Mouse (Mus musculus) fat pad, adult 2 months (tissue): ENCODE results near the gene G6pc2.

Experiments
- DNase-seq: peaks from one replicate; pipeline ENCODE4 v3.0.0-alpha.2; 2011; ENCODE audit warnings: low read depth, low spot score; ENCODE audit errors: extremely low read depth

Gene G6pc2

DNA sequence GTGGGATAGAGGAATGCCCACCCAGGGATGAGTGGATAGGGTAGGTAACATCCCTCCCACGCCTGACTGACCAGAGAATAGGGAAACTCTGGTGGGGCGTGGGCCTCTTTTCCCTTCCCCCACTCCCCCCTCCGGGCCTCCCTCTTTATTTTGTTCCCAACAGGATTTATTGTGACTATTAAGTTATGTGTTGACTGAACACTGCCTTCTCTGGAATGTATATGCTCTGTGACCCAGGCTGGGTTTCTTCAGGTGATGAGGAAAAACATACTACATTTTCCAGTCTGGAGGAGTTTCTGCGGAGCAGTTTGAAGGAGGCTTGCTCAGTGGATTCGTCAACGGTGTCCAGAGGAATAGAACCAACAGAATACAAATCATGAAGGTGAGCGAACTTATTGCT lies at the start of gene G6pc2:
TSS of gene G6pc2 (plus strand) at position 301 of the 400 bp plus-strand sequence.
- no peak for DNase-seq

DNA sequence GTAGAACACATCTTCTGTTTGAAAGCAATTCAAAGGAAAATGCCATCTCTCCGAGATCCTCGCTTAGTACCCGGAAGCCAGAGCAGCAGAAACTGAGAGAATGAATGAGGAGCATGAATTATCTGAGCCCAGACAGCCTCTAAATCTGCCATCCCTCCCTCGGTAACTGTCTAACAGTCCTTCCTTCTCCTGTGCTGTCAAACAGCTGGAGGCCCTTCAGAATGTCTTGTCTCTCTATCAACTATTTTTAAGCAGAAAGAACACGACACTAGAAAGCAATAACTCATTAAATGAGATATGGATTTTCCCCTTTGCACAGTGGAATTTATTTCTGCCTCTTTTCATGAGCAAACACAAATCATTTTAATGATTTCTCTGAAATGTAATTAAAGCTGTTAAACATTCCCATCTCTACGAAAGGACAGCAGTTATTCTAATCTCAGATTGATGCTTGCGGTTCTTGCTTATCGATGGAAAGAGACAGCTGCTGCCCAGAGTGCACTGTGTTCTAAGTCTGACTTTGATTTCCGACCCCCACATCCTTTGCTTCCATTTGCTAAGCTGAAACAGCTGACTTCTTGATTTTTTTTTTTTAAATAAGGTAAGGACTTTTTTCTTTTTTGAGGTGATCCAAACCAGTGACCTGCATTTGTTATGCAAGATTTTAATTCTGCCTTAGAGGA lies 40.3 kb upstream of the G6pc2 start:
- DNase-seq = no peak

DNA sequence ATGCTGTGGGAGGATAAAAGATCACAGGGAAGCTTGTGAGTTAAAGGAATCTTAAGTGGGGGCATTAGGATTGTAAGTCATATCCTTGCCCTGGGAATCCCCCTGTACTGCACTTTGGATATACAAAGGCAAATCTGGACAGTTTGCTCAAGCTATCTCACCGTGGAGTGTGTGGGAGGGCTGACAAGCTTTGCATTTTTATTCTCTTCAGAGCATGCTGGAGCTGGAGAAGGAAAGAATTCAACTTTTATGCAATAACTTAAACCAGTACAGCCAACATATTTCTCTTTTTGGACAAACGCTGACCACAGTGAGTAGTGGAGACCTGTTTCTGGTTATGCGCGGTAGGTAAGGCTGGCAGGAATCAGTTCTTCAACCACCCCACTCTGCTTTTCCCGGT lies 35.6 kb upstream of the G6pc2 start:
- no peak for DNase-seq

DNA sequence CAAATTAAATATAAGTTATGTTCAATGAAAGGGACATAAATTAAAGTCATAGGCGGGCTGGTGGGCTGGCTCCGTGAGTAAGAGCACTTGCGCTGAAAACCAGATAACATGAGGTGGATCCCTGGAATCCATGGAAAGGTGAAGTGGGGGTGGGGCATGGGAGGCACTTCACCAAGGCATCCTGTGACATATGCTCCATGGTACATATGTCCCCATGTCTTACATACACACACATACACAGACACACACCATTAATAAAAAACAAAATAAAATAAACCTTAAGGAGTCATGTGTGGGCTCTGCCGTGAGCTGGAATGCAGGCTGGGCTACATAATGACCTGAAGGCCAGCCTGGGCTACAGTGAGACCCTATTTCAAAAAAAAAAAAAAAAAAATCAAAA lies 31.2 kb upstream of the G6pc2 start:
- DNase-seq = no peak

DNA sequence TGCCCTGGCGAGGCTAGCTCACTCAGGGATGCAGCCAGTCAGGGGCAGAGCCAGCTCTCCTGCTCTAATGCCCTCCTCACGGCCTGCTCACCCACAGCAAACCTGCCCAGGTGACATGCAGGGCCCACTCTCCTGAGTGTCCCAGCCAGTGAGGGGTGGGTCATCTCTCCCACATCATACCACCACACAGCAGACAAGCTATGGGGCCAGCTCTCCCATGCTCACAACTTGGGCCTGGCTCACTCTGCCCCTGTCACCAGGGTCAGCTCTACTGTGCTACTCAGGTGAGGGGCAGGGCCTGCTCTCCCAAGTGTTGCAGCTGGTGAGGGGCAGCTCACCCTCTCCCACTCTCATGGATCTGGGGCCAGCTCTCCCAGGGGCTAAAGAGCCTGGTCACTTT lies 22.9 kb upstream of the G6pc2 start:
- DNase-seq = no peak

DNA sequence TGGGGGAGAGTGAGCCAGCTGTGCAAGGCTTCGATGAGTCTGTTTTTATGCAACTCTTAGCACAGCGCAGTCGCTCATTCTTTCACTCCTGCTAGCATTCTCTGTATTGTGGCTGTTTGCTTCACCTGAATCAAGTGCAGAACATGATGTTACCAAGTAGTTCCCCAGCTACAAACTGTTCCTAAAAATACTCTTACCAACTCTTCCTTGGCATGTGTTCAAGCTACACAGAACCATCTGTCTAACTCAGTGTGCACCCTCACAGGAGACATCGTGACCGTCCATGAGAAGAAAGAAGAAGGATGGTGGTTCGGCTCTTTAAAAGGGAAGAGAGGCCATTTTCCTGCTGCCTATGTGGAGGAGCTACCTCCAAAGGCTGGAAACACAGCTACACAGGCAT lies 22.1 kb upstream of the G6pc2 start:
- DNase-seq = no peak

DNA sequence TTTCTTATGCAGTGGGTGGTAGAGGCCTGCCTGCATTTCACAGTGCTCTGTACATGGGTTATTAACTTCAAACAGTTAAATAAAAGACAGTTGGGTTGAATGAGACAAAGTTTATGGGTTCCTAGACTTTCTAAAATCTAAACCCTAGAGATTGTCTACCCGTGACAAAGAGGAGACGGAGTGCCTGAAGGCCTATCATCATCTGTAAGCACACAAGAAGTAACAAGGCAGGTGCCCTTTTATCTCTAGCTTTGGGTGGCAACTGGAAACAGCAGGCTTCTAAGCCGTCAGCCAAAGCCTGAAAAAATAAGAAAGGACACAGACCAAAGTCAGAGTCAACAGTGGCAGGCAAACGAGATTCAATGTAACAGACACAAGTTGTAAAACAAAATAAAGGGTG lies 21.7 kb upstream of the G6pc2 start:
- DNase-seq = no peak

DNA sequence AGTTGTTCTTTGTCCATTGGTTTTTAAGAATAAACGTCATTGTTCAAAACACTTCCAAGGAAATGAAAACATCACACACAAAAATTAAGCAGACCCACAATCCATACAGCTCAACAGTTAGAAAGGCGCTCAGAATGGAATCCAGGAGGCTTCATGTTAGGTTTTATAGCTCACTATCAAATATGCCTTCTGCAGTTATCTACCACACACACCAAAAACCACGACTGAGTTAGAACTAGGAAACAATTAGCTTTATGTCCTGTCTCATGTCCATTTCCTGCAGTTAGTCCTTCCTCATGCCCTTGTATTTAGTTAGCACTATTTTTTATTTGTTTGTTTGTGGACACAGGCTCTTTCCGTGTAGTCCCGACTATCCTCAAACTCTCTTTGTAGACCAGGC lies 19.8 kb upstream of the G6pc2 start:
- no peak for DNase-seq

DNA sequence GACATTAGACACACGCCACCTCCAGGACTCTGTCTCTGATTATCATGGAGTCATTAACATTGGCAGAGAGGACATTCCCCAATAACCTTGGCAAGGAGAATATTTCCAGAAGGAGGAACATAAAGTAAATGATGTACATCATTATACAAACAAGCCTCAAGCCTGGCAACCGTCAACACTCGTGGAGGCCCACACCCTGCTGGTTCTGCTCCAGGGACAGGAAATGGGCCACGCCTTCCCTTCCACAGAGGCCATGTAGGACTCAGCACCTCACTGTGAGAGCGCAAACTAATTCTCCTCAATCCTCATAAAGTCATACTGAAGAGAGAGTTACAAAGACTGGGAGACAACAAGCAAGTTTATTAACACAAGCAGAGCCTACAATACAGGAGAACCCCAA lies 17.3 kb upstream of the G6pc2 start:
- DNase-seq = no peak

DNA sequence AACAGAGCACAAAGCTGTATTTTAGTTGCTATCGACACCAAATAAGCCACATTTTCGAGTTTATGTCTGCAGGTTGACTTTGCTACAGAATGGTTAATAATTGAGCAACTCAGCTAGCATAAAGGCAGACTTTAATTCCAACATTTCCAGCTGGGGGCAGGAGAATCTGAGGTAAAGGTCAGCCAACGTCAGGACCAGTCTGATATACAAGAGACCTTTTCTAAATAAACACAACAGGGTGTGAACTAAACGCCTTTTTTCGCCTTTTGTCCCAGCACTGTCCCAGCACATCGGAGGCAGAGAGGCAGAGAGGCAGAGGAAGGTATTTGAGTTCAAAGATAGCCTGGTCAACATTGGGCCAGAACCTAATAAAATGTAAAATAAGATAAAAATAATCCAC lies 5.7 kb upstream of the G6pc2 start:
- DNase-seq = no peak

DNA sequence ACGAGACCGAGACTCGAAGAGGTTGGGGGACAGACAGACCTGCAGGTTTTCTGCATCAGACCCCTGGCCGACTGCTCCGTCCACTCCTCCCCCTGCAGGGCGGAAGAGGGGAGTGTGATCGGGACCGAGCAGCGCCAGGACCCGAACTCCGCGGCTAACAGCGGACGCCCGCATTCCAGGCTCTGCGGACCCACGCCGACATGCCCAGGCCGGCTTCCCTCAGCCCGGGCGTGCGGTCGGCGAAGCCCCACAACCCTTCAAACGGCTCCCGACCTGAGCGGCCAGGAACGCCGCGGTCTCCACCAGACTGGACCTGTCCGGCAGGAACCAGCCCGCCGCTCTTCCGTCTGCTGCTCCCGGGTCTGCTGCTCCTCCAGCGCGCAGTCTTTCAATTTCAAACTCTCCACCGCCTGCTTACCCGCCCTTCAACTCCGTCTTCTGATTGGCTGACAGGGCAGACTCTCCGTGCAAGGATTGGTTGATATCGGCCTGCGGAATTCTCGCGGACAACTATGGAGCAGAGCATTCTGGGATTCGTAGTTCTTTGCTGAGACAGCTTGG lies 5.0 kb upstream of the G6pc2 start, which contains the start of gene Spc25:
TSS of gene Spc25 (minus strand) at position 404 of the 561 bp plus-strand sequence.
- peak; percentile 62 for DNase-seq

DNA sequence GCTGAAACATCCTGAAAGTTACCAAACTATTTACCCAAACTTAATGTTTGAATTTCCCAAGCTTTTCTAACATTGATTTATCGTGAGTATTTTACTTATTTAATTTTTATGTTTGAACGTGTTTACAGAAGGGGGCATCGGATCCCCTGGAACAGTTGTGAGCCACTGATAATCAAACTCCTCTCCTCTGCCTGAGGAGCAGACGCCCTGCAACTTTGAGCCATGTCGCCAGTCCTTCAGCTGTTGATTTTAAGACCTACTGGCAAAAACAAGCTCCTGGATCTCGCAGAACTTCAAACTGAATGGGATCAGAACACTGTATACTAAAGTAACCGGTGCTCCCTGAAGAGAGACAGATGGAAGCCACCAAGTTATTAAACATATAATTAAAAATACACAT lies 4.3 kb upstream of the G6pc2 start:
- DNase-seq = no peak

DNA sequence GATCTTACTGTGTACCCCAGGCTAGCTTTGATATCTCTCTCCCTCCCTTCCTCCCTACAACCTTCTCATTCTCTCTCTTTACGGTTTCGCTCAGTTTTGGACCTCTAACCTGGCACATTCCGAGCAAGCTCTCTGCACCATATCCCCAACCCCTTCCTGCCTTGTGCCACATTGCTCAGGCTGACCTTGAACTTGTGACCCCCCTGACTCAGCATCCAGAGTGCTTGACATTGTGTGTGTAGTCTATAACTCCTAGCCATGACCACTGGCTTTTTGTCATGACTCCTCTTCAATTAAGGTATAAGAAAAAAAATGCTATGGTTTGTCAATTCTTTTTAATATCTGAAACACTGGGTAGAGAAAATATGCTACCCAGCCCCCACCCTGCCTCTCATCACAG lies 1.2 kb upstream of the G6pc2 start:
- no peak for DNase-seq

DNA sequence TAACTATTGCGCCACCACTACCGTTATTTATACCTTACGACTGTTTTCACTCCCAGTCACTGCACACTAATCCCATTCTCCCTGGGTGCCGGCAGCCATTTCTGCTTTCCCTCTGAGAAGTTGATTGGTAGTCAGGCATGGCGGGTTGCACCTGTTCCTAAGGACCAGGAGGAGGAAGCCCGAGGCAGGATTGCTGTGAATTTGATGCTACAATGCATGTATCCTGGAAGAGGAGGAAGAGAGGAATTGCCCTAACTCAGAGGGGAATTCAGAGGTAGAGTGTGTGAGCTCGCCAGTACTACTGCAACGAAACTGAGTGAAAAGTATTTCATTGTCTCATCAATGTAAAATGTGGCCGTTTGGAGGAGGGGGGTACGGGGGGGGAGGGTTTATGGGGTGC lies 1.8 kb downstream of the G6pc2 start:
- DNase-seq = no peak

DNA sequence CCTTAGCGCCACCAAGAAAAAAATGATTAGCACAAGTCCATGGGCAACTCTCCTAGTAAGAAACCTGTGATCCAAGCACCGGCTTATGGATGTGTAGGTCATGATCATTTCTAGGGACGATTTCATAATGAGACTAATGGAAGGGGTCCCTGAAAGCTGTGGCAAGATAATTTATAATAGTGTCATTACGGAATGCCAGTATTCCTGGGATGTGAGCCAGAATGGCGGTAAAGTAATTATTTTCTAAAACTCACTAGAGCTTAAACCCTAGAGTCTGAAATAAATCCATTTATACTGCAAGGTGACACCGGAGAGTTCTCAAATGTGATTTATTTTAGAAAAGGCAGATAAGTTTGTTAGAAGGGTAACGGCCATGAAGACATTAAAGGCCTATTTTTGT lies 4.4 kb downstream of the G6pc2 start:
- DNase-seq = no peak

DNA sequence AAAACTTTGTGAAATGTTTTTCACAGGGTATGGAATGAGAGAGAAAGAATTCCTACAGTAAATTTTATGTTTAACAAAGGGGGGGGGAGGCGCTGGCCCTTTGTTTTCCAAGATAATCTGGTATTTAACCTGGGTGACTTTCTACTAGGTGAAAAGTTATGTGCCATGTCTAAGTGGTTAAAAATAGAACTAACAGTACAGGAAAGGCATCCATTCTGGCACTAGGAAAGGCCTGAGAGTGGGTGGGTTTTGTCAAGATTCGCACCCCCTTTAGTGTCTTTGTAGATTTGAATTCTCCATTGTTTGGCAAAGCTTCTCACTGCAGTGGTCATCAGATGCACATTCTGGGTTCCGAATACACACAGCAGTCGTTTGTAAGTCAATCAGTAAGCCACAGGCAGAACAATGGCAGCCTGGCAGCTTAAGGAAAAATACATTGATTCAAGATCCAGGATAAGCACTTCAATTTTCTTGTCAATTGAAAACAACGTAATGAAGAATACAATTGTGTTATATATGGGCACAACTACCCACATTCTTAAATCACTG lies 11.1 kb downstream of the G6pc2 start:
- no peak for DNase-seq

DNA sequence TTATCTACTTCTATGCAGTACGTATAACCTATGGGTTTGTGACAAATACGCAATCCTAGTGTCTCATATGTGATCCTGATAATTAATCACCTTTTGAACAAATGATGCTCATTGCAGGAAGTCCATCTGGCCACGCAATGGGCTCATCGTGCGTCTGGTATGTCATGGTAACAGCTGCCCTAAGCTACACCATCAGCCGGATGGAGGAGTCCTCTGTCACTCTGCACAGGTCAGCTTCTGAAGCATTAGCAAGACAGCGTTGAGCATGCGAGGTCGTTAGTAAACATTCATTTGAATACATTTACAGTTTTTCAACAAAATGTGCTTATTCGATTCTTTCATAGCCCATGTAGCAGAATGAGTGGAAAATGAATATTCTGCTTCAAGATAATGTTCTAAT lies 11.9 kb downstream of the G6pc2 start:
- no peak for DNase-seq

DNA sequence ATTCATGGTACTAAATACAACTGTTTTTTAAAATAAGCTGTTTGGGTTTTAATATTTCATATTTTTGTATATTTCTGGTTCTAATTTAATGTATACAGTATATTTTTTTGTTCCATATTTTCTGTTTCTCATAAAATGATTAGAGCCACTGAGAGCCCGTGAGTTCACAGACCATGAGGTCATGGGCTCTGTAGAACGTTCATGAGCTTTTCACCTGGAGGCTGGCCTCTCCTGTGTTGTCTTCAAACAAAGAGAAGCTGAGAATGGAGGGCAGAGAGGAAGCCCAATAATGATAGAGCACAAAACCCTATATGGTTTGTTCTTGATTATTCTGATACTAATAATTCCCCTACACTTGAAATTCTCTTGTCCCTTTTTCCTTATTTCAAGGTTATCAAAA lies 13.9 kb downstream of the G6pc2 start:
- no peak for DNase-seq

DNA sequence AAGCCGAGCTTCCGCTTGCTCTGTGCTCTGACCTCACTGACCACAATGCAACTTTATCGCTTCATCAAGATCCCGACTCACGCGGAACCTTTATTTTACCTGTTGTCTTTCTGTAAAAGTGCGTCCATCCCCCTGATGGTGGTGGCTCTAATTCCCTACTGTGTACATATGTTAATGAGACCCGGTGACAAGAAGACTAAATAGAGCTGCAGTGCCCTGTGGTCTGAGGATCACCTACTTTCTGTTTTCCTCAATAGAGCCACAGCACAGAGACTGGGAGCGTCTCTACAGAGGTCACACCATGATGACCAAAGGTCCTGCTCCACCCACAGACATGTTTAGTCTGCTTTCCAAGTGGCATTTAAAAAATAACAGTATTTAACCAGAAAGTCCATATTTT lies 16.0 kb downstream of the G6pc2 start:
- no peak for DNase-seq

DNA sequence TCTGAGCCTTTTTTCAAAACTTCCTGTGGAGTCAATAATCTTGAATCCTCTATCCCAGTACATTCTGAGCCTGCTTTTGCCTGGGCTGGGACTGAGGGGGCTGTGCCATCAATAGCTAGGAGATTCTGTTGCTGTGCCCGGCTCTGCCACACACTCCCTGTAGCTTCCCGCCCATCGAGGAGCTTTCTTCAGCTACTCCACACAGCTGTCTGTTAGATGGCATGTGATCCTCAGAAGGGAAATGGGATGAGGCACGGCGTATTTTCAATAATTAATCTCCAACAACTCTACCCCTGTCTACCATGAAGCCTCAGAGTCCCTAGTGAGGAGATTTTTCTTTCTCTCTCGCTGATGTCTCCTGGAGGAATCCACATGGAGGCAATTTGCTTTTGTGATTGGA lies 17.8 kb downstream of the G6pc2 start:
- no peak for DNase-seq

DNA sequence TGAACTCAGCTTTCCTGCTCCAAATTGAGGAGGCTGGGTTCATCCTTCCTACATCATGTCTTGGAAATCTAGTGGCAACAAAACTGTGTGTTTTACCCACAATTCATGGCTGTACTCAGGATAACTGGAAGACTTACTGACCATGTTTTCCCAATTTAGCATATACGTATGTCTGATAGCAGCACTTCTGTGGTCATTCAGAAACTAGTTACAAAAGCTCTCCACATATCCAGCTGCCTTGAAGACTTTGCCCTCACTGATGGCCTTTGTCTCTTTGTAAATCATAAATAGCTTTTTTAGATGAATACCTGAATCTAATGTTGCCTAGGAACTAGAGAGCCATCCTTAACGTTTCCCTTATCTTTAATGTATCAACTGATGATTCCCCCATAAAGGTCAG lies 19.3 kb downstream of the G6pc2 start:
- DNase-seq = no peak

DNA sequence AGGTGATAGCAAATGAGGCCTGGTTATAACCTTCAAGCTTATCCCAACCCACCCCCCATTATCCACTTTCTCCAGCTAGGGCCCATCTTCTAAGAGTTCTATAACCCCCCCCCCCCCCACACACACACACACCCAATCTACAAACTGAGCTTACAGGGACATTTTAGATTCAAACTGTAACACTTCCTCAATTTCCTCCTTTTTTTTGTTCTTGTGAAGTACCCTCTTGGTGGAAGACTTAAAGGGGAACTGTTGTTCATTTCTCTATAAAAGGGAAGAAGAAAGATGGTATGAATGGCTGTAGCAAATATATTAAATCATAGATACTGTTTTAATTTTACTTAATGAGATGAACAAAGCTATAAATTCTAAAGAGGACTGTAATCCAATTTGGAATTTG lies 21.2 kb downstream of the G6pc2 start:
- DNase-seq = no peak
